Mouse (Mus musculus) liver, embryonic 11.5 days (tissue): Measurements from ENCODE around the gene Mecom. TPM values are rescaled to one million over a fixed set of nuclear protein-coding genes. Genes with fewer than 3 reads are reported as not detected.

Experiments
- ATAC-seq: fragments of 200-750 bp; cut with Nextera tagmentation; replicated peaks from 2 replicates; pipeline ENCODE4 v1.8.0; 2017; ENCODE audit warnings: moderate number of reproducible peaks, mild to moderate bottlenecking, moderate TSS enrichment, moderate library complexity; ENCODE audit not compliant: low FRiP score
- DNase-seq: peaks from one replicate; pipeline ENCODE4 v3.0.0-alpha.2; 2017; ENCODE audit warnings: low spot score
- H3K27ac ChIP-seq: fragments of 300-500 bp; sonication (generic); 2 replicates; pipeline ENCODE4 v1.5.1; 2014; ENCODE audit warnings: mild to moderate bottlenecking, low read depth, low read length, control low read depth
- H3K27me3 ChIP-seq: fragments of 300-500 bp; sonication (generic); replicated peaks from 2 replicates; pipeline ENCODE4 v1.6.1; 2014; ENCODE audit warnings: low read length, mixed read lengths; ENCODE audit not compliant: control insufficient read depth, insufficient read depth
- H3K36me3 ChIP-seq: fragments of 300-500 bp; sonication (generic); 2 replicates; pipeline ENCODE4 v1.6.1; 2014; ENCODE audit warnings: mild to moderate bottlenecking, low read length, moderate library complexity, mixed read lengths; ENCODE audit not compliant: control insufficient read depth, insufficient read depth
- H3K4me1 ChIP-seq: fragments of 300-500 bp; sonication (generic); replicated peaks from 2 replicates; pipeline ENCODE4 v1.6.1; 2014; ENCODE audit warnings: low read length, mixed read lengths; ENCODE audit not compliant: control insufficient read depth, insufficient read depth
- H3K4me2 ChIP-seq: fragments of 300-500 bp; sonication (generic); 2 replicates; pipeline ENCODE4 v1.6.1; 2014; ENCODE audit warnings: mild to moderate bottlenecking, control low read depth, moderate library complexity
- H3K4me3 ChIP-seq: fragments of 300-500 bp; sonication (generic); 2 replicates; pipeline ENCODE4 v1.5.1; 2014; ENCODE audit warnings: low read depth, low read length, control low read depth
- H3K9ac ChIP-seq: fragments of 300-500 bp; sonication (generic); 2 replicates; pipeline ENCODE4 v1.6.1; 2014; ENCODE audit warnings: low read depth, low read length, control low read depth
- H3K9me3 ChIP-seq: fragments of 300-500 bp; sonication (generic); 2 replicates; pipeline ENCODE4 v1.6.1; 2016; ENCODE audit warnings: low read length, inconsistent platforms, mixed read lengths; ENCODE audit not compliant: control insufficient read depth
- WGBS: fragments of 180-500 bp; shearing (Covaris S2); extraction: QIAGEN DNeasy Blood & Tissue Kit; methylation state at CpG from one replicate; pipeline ENCODE4 v1.1.7; 2014; 5-methylcytosine and 5-hydroxymethylcytosine counted together
- polyA plus RNA-seq: library from polyadenylated mRNA; unstranded; fragments of >200 nt; fragmentation: Nextera tagmentation; extraction: Ambion mirVana; gene quantifications from 2 replicates; pipeline ENCODE4 v1.2.1, GENCODE M21; 2014

The Mecom gene
- polyA plus RNA-seq, 1 experiment from 2014 or later, result 6.9 TPM

GRCm38 (mm10) chr3:30452511-30452910, 95.3 kb downstream of the Mecom start:
- Histone ChIP-seq H3K27me3 (no peaks in the 10 kb centered on the region), H3K36me3 (no peaks in the 10 kb centered on the region), H3K27ac (no peak overlapping the region), H3K9ac (no peak overlapping the region), H3K4me3 (no peak overlapping the region), H3K9me3 (no peaks in the 10 kb centered on the region), H3K4me2 (no peak overlapping the region), H3K4me1 (no peaks in the 10 kb centered on the region)
- DNase-seq, result no peak
- no peak for ATAC-seq
- 74% methylated on average over 7 of the region's 7 CpGs for WGBS

- no peak for DNase-seq
- 66% methylated on average over 10 of the region's 10 CpGs for WGBS
- Histone ChIP-seq H3K4me3 (no peak overlapping the region), H3K4me2 (no peak overlapping the region), H3K9ac (no peak overlapping the region), H3K4me1 (no peaks in the 10 kb centered on the region), H3K9me3 (no peaks in the 10 kb centered on the region), H3K27ac (no peak overlapping the region), H3K27me3 (no peaks in the 10 kb centered on the region), H3K36me3 (no peaks in the 10 kb centered on the region)
- ATAC-seq, result 0 out of 2 replicates have a peak, but pooled peaks have one; percentile 34
Observed at GRCm38 (mm10) chr3:30450206-30450965, 97.4 kb downstream of the Mecom start.

GRCm38 (mm10) chr3:30448624-30449023, 99.2 kb downstream of the Mecom start:
- Histone ChIP-seq H3K4me1 (no peaks in the 10 kb centered on the region), H3K4me2 (no peak overlapping the region), H3K27me3 (no peaks in the 10 kb centered on the region), H3K27ac (no peak overlapping the region), H3K4me3 (no peak overlapping the region), H3K36me3 (no peaks in the 10 kb centered on the region), H3K9me3 (no peaks in the 10 kb centered on the region), H3K9ac (no peak overlapping the region)
- WGBS, result 81% methylated on average over 1 of the region's 1 CpGs
- DNase-seq, result no peak
- ATAC-seq, result no peak

DNA sequence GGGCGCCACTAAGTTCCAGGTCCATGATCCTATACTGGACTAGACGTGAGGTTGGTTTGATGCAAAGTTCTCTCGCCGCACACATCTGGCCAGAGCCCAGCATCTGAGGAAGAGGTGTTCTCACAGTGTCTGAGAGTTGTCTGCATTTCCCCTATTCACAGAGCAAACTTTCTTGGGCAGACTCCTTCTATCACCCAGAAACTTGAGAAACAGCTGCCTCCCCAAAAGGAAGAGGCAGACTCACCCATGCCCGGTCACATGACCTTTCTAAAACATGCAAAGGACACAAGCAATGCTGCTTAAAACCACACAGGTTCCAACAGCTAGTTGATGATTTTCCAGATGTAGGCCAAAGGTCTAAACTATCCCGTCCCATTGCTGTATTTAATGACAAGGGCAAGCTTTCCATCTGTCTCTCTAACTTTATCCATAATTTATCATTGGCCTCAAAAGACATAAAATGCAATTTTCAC, 101.8 kb downstream of the Mecom start:
- H3K9me3 ChIP-seq, result no peaks in the 10 kb centered on the region
- H3K27ac ChIP-seq, result no peak overlapping the region
- DNase-seq (no peak), ATAC-seq (no peak)
- WGBS, result 87% methylated on average over 6 of the region's 6 CpGs
- no peak overlapping the region for H3K9ac ChIP-seq
- H3K4me2 ChIP-seq, result no peak overlapping the region
- H3K27me3 ChIP-seq, result no peaks in the 10 kb centered on the region
- no peak overlapping the region for H3K4me3 ChIP-seq
- no peaks in the 10 kb centered on the region for H3K36me3 ChIP-seq
- H3K4me1 ChIP-seq, result no peaks in the 10 kb centered on the region

DNA sequence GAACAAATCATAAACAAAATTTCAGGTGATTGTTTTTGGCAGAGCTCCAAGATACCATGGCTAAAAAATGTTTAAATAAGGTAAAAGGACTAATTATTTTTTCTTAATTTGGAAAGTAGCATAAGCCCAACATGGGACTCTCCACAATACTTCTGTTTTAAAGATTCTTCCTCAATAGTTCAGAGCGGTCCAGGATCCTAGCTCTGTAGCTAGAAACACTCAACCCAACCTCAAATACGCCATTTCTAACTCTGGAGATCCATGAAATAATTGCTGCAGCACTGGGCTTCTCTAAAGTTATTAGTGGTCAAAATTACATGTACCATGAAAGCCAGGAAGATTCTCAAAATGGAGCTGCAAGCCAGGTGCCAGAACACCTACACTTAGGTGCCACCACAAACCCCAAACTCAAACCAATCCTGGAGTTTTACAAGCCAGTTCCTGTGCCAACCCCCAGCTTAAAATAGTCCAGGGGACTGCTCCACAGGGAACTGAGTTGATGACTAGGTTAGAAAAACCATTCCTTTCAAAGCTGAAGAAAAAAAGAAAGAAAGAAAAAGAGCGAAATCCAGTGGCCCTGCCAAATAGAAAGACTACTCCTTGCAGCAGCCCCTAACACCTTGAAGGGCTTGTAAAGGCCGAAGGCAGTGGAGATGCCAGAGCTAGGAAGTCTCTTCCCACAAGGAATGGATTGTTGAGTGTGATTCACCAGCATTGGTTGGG, 102.4 kb downstream of the Mecom start:
- 82% methylated on average over 4 of the region's 4 CpGs for WGBS
- no peak overlapping the region for H3K4me2 ChIP-seq
- no peaks in the 10 kb centered on the region for H3K4me1 ChIP-seq
- no peaks in the 10 kb centered on the region for H3K36me3 ChIP-seq
- DNase-seq, result no peak
- no peak overlapping the region for H3K4me3 ChIP-seq
- H3K27ac ChIP-seq, result no peak overlapping the region
- ATAC-seq, result no peak
- H3K27me3 ChIP-seq, result no peaks in the 10 kb centered on the region
- no peak overlapping the region for H3K9ac ChIP-seq
- H3K9me3 ChIP-seq, result no peaks in the 10 kb centered on the region

DNA sequence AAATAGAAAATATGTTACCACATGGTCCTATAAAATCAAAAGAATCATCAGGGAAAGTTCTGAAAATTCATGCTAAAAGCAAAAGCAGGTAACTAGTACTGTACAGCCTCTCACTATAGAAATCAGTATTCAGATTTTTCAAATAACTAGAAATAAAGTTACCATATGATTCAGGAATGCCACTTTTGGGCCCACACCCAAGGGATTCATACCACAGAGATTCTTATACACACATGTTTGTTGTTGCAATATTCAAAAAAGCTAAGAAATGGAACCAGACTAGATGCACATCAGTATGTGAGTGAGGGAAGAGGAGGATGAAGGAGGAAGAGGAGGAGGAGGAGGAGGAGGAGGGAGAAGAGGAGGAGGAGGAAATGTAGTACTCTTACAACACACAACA, 106.2 kb downstream of the Mecom start:
- Histone ChIP-seq H3K4me1 (no peaks in the 10 kb centered on the region), H3K4me2 (no peak overlapping the region), H3K27me3 (no peaks in the 10 kb centered on the region), H3K9ac (no peak overlapping the region), H3K9me3 (no peaks in the 10 kb centered on the region), H3K27ac (no peak overlapping the region), H3K4me3 (no peak overlapping the region), H3K36me3 (no peaks in the 10 kb centered on the region)
- DNase-seq, result no peak
- ATAC-seq, result no peak

DNA sequence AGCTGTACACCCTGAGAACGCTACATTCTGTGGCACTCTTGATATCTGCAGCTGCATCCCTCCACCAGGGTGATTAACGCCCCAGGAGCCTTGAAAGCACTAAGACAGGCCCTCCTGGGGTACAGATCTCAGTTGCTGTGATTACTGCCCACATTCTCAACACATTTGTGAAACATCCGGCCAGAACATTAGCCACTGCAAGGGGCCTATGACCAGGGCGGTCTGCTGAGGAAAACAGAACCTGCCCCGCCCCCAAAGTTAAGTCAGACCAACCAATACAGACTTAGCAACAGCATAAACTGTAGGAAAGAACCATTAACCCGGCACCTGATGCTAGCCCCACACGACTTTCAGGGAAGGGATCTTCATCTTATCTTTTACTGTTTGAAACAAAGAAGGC, 109.8 kb downstream of the Mecom start:
- no peaks in the 10 kb centered on the region for H3K4me1 ChIP-seq
- WGBS, result 47% methylated on average over 7 of the region's 7 CpGs
- ATAC-seq, result no peak
- no peak for DNase-seq
- H3K36me3 ChIP-seq, result no peaks in the 10 kb centered on the region
- H3K9me3 ChIP-seq, result no peaks in the 10 kb centered on the region
- H3K27me3 ChIP-seq, result no peaks in the 10 kb centered on the region
- no peak overlapping the region for H3K4me3 ChIP-seq
- H3K9ac ChIP-seq, result no peak overlapping the region
- no peak overlapping the region for H3K27ac ChIP-seq
- H3K4me2 ChIP-seq, result no peak overlapping the region

- Histone ChIP-seq H3K4me2 (no peak overlapping the region), H3K4me1 (no peaks in the 10 kb centered on the region), H3K27ac (no peak overlapping the region), H3K27me3 (no peaks in the 10 kb centered on the region), H3K9ac (no peak overlapping the region), H3K36me3 (no peaks in the 10 kb centered on the region), H3K9me3 (no peaks in the 10 kb centered on the region), H3K4me3 (no peak overlapping the region)
- no peak for ATAC-seq
- DNase-seq, result no peak
- WGBS, result 84% methylated on average over 6 of the region's 6 CpGs
Observed at GRCm38 (mm10) chr3:30436561-30436960, 111.2 kb downstream of the Mecom start.

- DNase-seq (no peak), ATAC-seq (no peak)
- Histone ChIP-seq H3K36me3 (no peaks in the 10 kb centered on the region), H3K27ac (no peak overlapping the region), H3K9me3 (no peaks in the 10 kb centered on the region), H3K27me3 (no peaks in the 10 kb centered on the region), H3K4me1 (no peaks in the 10 kb centered on the region), H3K4me3 (no peak overlapping the region), H3K9ac (no peak overlapping the region), H3K4me2 (no peak overlapping the region)
- 66% methylated on average over 9 of the region's 9 CpGs for WGBS
Observed at GRCm38 (mm10) chr3:30436131-30436530, 111.7 kb downstream of the Mecom start.
